Mouse (Mus musculus): ENCODE results near the gene Ky.

GRCm38 (mm10) chr9:102493916-102494315 is 11.6 kb upstream of the Ky start:
- no peak for TF ChIP-seq CTCF (IDR thresholded peaks at IDR 0.05)
- TF ChIP-seq EP300 (IDR thresholded peaks at IDR 0.05) = no peak
